Mouse (Mus musculus) hindbrain, embryonic 10.5 days (tissue): Measurements from ENCODE around the gene Olfr104-ps. TPM values are rescaled to one million over a fixed set of nuclear protein-coding genes. Genes with fewer than 3 reads are reported as not detected.

ENCODE experiments used
- DNase-seq: peaks from one replicate; pipeline ENCODE4 v3.0.0-alpha.2; 2017; ENCODE audit warnings: low spot score
- H3K27ac ChIP-seq: fragments of 300-500 bp; sonication (generic); 2 replicates; pipeline ENCODE4 v1.5.1; 2016; ENCODE audit warnings: mild to moderate bottlenecking, moderate library complexity
- H3K27me3 ChIP-seq: fragments of 300-500 bp; sonication (generic); 2 replicates; pipeline ENCODE4 v1.6.1; 2016; ENCODE audit warnings: mild to moderate bottlenecking; ENCODE audit not compliant: poor library complexity, insufficient read depth, severe bottlenecking
- H3K36me3 ChIP-seq: fragments of 300-500 bp; sonication (generic); 2 replicates; pipeline ENCODE4 v1.6.1; 2016; ENCODE audit warnings: mild to moderate bottlenecking, moderate library complexity
- H3K4me1 ChIP-seq: fragments of 300-500 bp; sonication (generic); replicated peaks from 2 replicates; pipeline ENCODE4 v1.6.1; 2016; ENCODE audit warnings: mild to moderate bottlenecking
- H3K4me3 ChIP-seq: fragments of 300-500 bp; sonication (generic); 2 replicates; pipeline ENCODE4 v1.5.1; 2016; ENCODE audit warnings: mild to moderate bottlenecking, moderate library complexity
- H3K9me3 ChIP-seq: fragments of 300-500 bp; sonication (generic); 2 replicates; pipeline ENCODE4 v1.6.1; 2016; ENCODE audit warnings: mild to moderate bottlenecking, moderate library complexity
- WGBS: fragments of 180-500 bp; shearing (Covaris S2); methylation state at CpG from one replicate; pipeline ENCODE4 v1.1.7; 2016; 5-methylcytosine and 5-hydroxymethylcytosine counted together
- polyA plus RNA-seq: library from polyadenylated mRNA; unstranded; fragments of >200 nt; fragmentation: Nextera tagmentation; extraction: Ambion mirVana; gene quantifications from 2 replicates; pipeline ENCODE4 v1.2.1, GENCODE M21; 2016

Olfr104-ps gene
- polyA plus RNA-seq: not detected in 2 replicates

DNA sequence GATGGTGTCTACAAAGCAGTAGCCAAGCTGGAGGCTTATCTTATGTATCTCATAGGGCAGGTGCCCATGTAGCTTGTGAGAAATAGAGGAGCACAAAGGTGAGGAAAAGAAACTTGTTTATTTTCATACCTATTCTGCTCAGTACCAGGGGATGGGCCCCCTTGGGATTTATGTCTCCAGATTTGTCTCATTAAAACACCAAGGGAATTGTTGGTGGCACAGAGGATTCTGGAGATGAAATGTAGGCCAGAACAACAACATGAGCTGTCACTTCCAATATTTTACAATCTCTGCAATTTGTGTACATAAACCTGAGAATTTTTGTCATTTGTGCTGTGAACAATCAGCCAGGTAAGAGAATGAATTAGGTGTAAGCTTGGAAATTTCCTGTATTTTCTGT is at the start of gene Olfr104-ps:
TSS of gene Olfr104-ps (plus strand) at position 301 of the 400 bp plus-strand sequence.
- Histone ChIP-seq H3K27me3 (no peaks in the 10 kb centered on the region), H3K27ac (no peak within 1 kb of the TSS), H3K4me1 (no peaks in the 10 kb centered on the region), H3K36me3 (no peaks in the 10 kb centered on the region), H3K4me3 (no peak within 1 kb of the TSS), H3K9me3 (no peaks in the 10 kb centered on the region)
- DNase-seq: no peak

DNA sequence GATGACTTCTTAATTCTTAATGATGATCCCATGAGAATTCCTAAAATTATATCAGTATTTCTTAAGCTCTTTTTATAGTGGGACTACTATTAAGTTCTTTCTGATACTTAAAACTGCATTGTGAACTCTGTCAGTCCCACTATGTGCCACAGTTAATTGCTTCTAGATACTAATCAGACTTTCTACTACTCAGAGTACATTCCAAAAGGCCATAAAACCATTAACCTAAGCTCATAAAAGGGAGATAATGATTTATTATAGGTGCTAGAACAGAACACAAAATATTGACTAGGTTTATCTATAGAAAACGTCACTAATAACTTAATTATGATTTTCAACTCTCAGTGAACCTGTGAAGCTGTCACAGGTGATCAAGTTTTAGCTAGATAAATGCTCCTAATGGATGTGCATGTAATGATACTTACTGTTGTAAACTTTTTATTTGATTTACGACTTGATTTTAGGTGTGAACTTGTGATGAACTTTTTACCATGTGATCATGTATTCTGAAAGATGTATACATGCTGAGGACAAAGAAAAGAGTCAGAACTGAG is 49.2 kb upstream of the Olfr104-ps start:
- Histone ChIP-seq H3K9me3 (no peaks in the 10 kb centered on the region), H3K36me3 (no peaks in the 10 kb centered on the region), H3K4me1 (no peaks in the 10 kb centered on the region), H3K4me3 (no peak overlapping the region), H3K27ac (no peak overlapping the region), H3K27me3 (no peaks in the 10 kb centered on the region)
- WGBS: 55% methylated on average over 2 of the region's 2 CpGs
- DNase-seq: no peak

DNA sequence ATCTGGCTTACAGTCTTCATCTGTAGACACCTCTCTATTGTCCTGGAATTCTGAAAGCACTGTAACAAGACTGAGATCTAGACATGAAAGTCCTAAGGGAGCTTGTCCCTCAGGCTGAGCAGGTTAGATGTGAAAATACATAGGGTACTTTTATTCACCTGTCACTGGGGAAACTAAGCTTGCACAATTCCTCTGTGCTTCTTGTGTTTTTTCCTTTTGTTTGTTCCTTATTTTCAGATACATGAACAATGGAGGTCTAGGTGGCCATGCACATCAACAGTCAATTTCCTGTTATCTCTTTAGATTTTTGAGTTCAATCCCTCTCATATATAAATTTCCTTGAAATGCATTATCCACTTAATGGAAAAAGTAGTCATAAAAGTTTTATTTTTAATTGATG is 42.4 kb upstream of the Olfr104-ps start, which contains the start of gene Olfr102:
TSS of gene Olfr102 (minus strand) at position 101 of the 400 bp plus-strand sequence.
- no peaks in the 10 kb centered on the region for H3K9me3 ChIP-seq
- H3K4me3 ChIP-seq: no peak within 1 kb of the TSS
- no peaks in the 10 kb centered on the region for H3K36me3 ChIP-seq
- no peaks in the 10 kb centered on the region for H3K27me3 ChIP-seq
- no peak within 1 kb of the TSS for H3K27ac ChIP-seq
- DNase-seq: no peak
- H3K4me1 ChIP-seq: no peaks in the 10 kb centered on the region

DNA sequence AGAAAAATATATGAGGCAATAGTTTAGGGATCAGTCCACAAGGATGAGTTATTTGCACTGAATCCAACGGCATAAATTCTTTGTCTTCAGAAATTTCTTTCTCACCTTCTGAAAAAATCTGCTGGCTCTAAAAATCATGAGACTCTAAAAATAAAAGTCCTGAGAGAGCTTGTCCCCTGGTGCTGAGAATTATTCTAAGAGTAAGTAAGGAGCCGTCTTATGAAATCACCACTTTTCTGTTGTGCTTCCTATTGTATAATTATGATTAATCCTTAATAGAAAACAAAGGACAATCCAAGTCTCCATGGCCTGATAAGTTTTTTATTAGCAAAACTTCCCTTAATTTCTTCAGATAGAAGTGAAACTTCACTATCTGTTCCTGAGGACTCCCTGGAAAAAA is 19.8 kb upstream of the Olfr104-ps start, which contains the start of gene Olfr103:
TSS of gene Olfr103 (minus strand) at position 101 of the 400 bp plus-strand sequence.
- no peak for DNase-seq
- H3K4me1 ChIP-seq: no peaks in the 10 kb centered on the region
- H3K4me3 ChIP-seq: no peak within 1 kb of the TSS
- no peaks in the 10 kb centered on the region for H3K9me3 ChIP-seq
- H3K27ac ChIP-seq: no peak within 1 kb of the TSS
- H3K36me3 ChIP-seq: no peaks in the 10 kb centered on the region
- 89% methylated on average over 2 of the region's 2 CpGs for WGBS
- H3K27me3 ChIP-seq: no peaks in the 10 kb centered on the region

DNA sequence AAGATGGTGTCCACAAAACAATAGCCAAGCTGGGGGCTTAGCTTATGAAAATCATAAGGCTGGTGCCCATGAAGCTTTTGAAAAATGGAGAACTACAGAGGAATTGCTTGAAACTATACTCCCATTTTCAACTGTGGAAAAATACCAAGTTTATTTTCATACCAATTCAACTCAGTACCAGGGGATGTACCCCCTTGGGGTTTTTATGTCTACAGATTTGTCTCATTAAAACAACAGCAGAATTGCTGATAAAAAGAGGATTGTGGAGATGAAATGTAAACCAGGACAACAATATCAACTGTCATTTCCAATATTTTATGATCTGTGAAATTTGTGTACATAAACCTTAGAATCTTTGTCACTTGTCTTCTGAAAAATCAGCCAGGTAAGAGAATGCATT is 19.4 kb downstream of the Olfr104-ps start, which contains the start of gene Olfr105-ps:
TSS of gene Olfr105-ps (plus strand) at position 301 of the 400 bp plus-strand sequence.
- Histone ChIP-seq H3K27ac (no peak within 1 kb of the TSS), H3K9me3 (no peaks in the 10 kb centered on the region), H3K4me1 (no peaks in the 10 kb centered on the region), H3K27me3 (no peaks in the 10 kb centered on the region), H3K4me3 (no peak within 1 kb of the TSS), H3K36me3 (no peaks in the 10 kb centered on the region)
- no peak for DNase-seq

DNA sequence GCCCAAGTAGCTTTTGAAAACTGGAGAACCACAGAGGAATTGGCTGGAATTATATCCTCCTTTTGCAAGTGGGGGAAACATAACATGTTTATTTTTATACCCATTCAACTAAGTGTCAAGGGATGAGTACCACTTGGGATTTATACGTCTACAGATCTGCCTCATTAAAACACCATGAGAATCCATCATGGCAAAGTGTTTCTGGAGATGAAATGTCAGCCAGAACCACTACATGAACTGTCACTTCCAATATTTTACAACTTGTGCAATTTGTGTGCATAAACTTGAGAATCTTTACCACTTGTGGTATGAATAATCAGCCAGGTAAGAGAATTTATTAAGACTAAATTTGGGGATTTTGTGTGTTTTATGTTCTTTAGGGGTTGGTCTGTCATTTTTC is 30.7 kb downstream of the Olfr104-ps start, which contains the start of gene Olfr106-ps:
TSS of gene Olfr106-ps (plus strand) at position 301 of the 400 bp plus-strand sequence.
- Histone ChIP-seq H3K27me3 (no peaks in the 10 kb centered on the region), H3K9me3 (no peaks in the 10 kb centered on the region), H3K4me1 (no peaks in the 10 kb centered on the region), H3K36me3 (no peaks in the 10 kb centered on the region), H3K27ac (no peak within 1 kb of the TSS), H3K4me3 (no peak within 1 kb of the TSS)
- WGBS: 67% methylated on average over 1 of the region's 1 CpGs
- no peak for DNase-seq

- WGBS: 84% methylated on average over 3 of the region's 3 CpGs
- Histone ChIP-seq H3K27me3 (no peaks in the 10 kb centered on the region), H3K27ac (no peak within 1 kb of the TSS), H3K9me3 (no peaks in the 10 kb centered on the region), H3K4me1 (no peaks in the 10 kb centered on the region), H3K36me3 (no peaks in the 10 kb centered on the region), H3K4me3 (no peak within 1 kb of the TSS)
- no peak for DNase-seq
Observed at GRCm38 (mm10) chr17:37398926-37399325, 39.5 kb downstream of the Olfr104-ps start, which contains the start of gene Olfr107. Gene Olfr107, plus strand, starts transcription at chr17:37399226.

- Histone ChIP-seq H3K27ac (no peak overlapping the region), H3K4me1 (no peaks in the 10 kb centered on the region), H3K27me3 (no peaks in the 10 kb centered on the region), H3K9me3 (peaks cover 14% of the 10 kb centered on the region; the same call in 1 of the 2 replicates), H3K36me3 (no peaks in the 10 kb centered on the region), H3K4me3 (no peak overlapping the region)
- DNase-seq: no peak
Observed at GRCm38 (mm10) chr17:37413380-37413779, 54.0 kb downstream of the Olfr104-ps start.

Other genes starting within 250 kb of the Olfr104-ps start
- gene Olfr92, start 239.5 kb upstream of the Olfr104-ps start, polyA plus RNA-seq: not detected in 2 replicates
- gene Olfr93, start 198.1 kb upstream of the Olfr104-ps start, polyA plus RNA-seq: not detected in 2 replicates
- not detected in 2 replicates for gene Ubd, start 165.7 kb upstream of the Olfr104-ps start, polyA plus RNA-seq
- not detected in 2 replicates for gene Olfr94, start 158.6 kb upstream of the Olfr104-ps start, polyA plus RNA-seq
- gene Olfr95, start 146.5 kb upstream of the Olfr104-ps start, polyA plus RNA-seq: not detected in 2 replicates
- gene Olfr96, start 139.4 kb upstream of the Olfr104-ps start, polyA plus RNA-seq: not detected in 2 replicates
- gene Olfr97, start 122.3 kb upstream of the Olfr104-ps start, polyA plus RNA-seq: not detected in 2 replicates
- not detected in 2 replicates for gene Olfr98, start 95.8 kb upstream of the Olfr104-ps start, polyA plus RNA-seq
- 1.1 and 1.4 TPM in 2 replicates for gene H2-M3, start 89.4 kb upstream of the Olfr104-ps start, polyA plus RNA-seq
- gene Olfr99, start 76.1 kb upstream of the Olfr104-ps start, polyA plus RNA-seq: not detected in 2 replicates
- not detected in 2 replicates for gene Olfr101, start 55.3 kb upstream of the Olfr104-ps start, polyA plus RNA-seq
- gene Olfr102, start 42.5 kb upstream of the Olfr104-ps start, polyA plus RNA-seq: not detected in 2 replicates
- not detected in 2 replicates for gene Olfr103, start 19.9 kb upstream of the Olfr104-ps start, polyA plus RNA-seq
- not detected in 2 replicates for gene Olfr105-ps, start 19.5 kb downstream of the Olfr104-ps start, polyA plus RNA-seq
- not detected in 2 replicates for gene Olfr106-ps, start 30.8 kb downstream of the Olfr104-ps start, polyA plus RNA-seq
- gene Olfr107, start 39.6 kb downstream of the Olfr104-ps start, polyA plus RNA-seq: not detected in 2 replicates
- not detected in 2 replicates for gene Olfr108, start 85.9 kb downstream of the Olfr104-ps start, polyA plus RNA-seq
- not detected in 2 replicates for gene Olfr109, start 99.3 kb downstream of the Olfr104-ps start, polyA plus RNA-seq
- gene H2-M2, start 124.0 kb downstream of the Olfr104-ps start, polyA plus RNA-seq: not detected in 2 replicates
- not detected in 2 replicates for gene Olfr110, start 132.9 kb downstream of the Olfr104-ps start, polyA plus RNA-seq
- not detected in 2 replicates for gene Olfr111, start 148.4 kb downstream of the Olfr104-ps start, polyA plus RNA-seq
- gene Olfr112, start 209.9 kb downstream of the Olfr104-ps start, polyA plus RNA-seq: not detected in 2 replicates
- not detected in 2 replicates for gene Olfr113, start 218.1 kb downstream of the Olfr104-ps start, polyA plus RNA-seq
- gene Olfr114, start 233.2 kb downstream of the Olfr104-ps start, polyA plus RNA-seq: not detected in 2 replicates